Mouse (Mus musculus) heart, embryonic 14.5 days (tissue): ENCODE data around the gene Pcnx. TPM values are rescaled to one million over a fixed set of nuclear protein-coding genes. Genes with fewer than 3 reads are reported as not detected.
"Not testable (repeated sequence)": the region's sequence is repeated elsewhere in the genome, so short reads cannot be mapped to it uniquely, and the experiment has no call there.

ENCODE experiments used
- ATAC-seq: fragments of 200-750 bp; cut with Nextera tagmentation; 2 replicates; pipeline ENCODE4 v1.8.0; 2017; ENCODE audit warnings: low read depth, moderate TSS enrichment; ENCODE audit not compliant: insufficient number of reproducible peaks, insufficient read depth, low FRiP score
- H3K27ac ChIP-seq, 2 experiments: fragments of 200-500 bp in 1 of 2; fragments of 300-500 bp in 1 of 2; sonication (generic) in 1 of 2; replicated peaks in 1 of 2; 2 replicates each; pipeline ENCODE4 v1.5.1; 2012 to 2014; ENCODE audit warnings: low read depth in 2 of 2, low read length in 2 of 2, control low read depth in 1 of 2, mild to moderate bottlenecking in 1 of 2, mixed read lengths in 1 of 2; ENCODE audit not compliant: control insufficient read depth in 1 of 2, insufficient read depth in 1 of 2
- H3K27me3 ChIP-seq: fragments of 300-500 bp; sonication (generic); 2 replicates; pipeline ENCODE4 v1.6.1; 2014; ENCODE audit warnings: mild to moderate bottlenecking, low read length, control low read depth; ENCODE audit not compliant: control insufficient read depth, insufficient read depth
- H3K36me3 ChIP-seq: fragments of 300-500 bp; sonication (generic); 2 replicates; pipeline ENCODE4 v1.6.1; 2014; ENCODE audit warnings: mild to moderate bottlenecking, control low read depth, low read length, mixed read lengths; ENCODE audit not compliant: control insufficient read depth, insufficient read depth
- H3K4me1 ChIP-seq, 2 experiments: fragments of 200-500 bp in 1 of 2; fragments of 300-500 bp in 1 of 2; sonication (generic) in 1 of 2; 2 replicates each; pipeline ENCODE4 v1.6.1; 2012 to 2014; ENCODE audit warnings: low read length in 2 of 2, control low read depth in 1 of 2, mixed read lengths in 1 of 2; ENCODE audit not compliant: control insufficient read depth in 2 of 2, insufficient read depth in 2 of 2
- H3K4me2 ChIP-seq: fragments of 300-500 bp; sonication (generic); 2 replicates; pipeline ENCODE4 v1.6.1; 2014; ENCODE audit warnings: mild to moderate bottlenecking, low read length
- H3K4me3 ChIP-seq, 2 experiments: fragments of 200-500 bp in 1 of 2; fragments of 300-500 bp in 1 of 2; sonication (generic) in 1 of 2; 2 replicates each; pipeline ENCODE4 v1.5.1; 2012 to 2014; ENCODE audit warnings: low read length in 2 of 2, mild to moderate bottlenecking in 2 of 2, control low read depth in 1 of 2, low read depth in 1 of 2, moderate library complexity in 1 of 2; ENCODE audit not compliant: control insufficient read depth in 1 of 2, insufficient read depth in 1 of 2
- H3K9ac ChIP-seq: fragments of 300-500 bp; sonication (generic); 2 replicates; pipeline ENCODE4 v1.6.1; 2014; ENCODE audit warnings: mild to moderate bottlenecking, low read length
- H3K9me3 ChIP-seq: fragments of 300-500 bp; sonication (generic); 2 replicates; pipeline ENCODE4 v1.6.1; 2016; ENCODE audit warnings: low read length, control low read depth; ENCODE audit not compliant: control insufficient read depth
- WGBS: fragments of 180-500 bp; shearing (Covaris S2); extraction: QIAGEN DNeasy Blood & Tissue Kit; methylation state at CpG from one replicate; pipeline ENCODE4 v1.1.7; 2014; 5-methylcytosine and 5-hydroxymethylcytosine counted together
- polyA plus RNA-seq: library from polyadenylated mRNA; unstranded; fragments of >200 nt; fragmentation: Nextera tagmentation; extraction: Ambion mirVana; gene quantifications from 2 replicates; pipeline ENCODE4 v1.2.1, GENCODE M21; 2014

The Pcnx gene
- polyA plus RNA-seq, 1 experiment from 2014 or later, result 15.4 TPM

DNA sequence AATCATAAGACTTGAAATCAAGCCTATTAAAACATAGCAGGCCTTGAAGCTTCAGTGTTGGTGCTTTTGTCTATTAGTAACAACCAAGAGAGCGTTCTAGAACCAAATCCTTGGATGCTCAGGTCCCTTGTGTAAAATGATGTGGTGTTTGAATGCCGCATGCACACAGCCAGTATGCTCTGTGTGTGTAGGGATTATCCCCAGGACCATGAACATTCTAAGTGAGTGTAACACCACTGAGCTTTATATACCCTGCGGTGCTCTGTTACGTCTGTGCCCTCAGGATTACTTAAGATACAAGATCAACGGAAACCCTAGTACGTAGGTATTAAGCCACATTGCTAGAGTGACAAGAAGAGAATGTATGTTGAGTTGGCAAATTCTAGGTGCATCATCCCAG, 174.2 kb downstream of the Pcnx start:
- H3K4me3 ChIP-seq, H3K36me3 ChIP-seq, H3K9ac ChIP-seq, H3K27ac ChIP-seq, H3K9me3 ChIP-seq, H3K4me1 ChIP-seq, ATAC-seq, H3K4me2 ChIP-seq, H3K27me3 ChIP-seq: not testable (repeated sequence)
- WGBS, result no CpG with 5 or more reads among the region's 6 CpGs

DNA sequence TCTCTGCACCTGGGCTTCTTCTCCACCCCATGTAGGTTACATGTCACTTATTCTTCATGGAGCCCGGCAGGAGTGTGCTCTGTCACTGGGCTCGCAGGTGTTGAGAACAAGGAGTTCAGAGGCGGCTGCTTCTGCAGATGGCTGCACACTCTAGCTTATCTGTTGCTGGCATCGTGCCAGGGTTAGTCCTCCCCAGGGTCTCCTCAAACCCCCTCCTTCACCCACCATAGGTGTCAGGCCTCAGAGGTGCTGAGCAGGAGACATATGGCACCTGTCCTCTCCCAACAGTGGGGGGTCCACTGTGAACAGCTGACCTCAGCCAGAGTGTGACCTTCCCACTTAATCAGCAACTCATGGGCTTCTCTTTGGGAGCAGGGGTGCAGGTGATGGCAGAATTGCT, 184.3 kb downstream of the Pcnx start:
- not testable (repeated sequence) for H3K27ac ChIP-seq, H3K9me3 ChIP-seq, H3K36me3 ChIP-seq, H3K9ac ChIP-seq, H3K4me1 ChIP-seq, H3K27me3 ChIP-seq, H3K4me2 ChIP-seq, H3K4me3 ChIP-seq
- no CpG with 5 or more reads among the region's 4 CpGs for WGBS
- peak; percentile 65 for ATAC-seq

Other genes starting within 250 kb of the Pcnx start
- gene Ttc9, start 228.8 kb upstream of the Pcnx start, polyA plus RNA-seq, result 2.6 and 3.3 TPM in 2 replicates
- gene Map3k9, start 78.8 kb upstream of the Pcnx start, polyA plus RNA-seq, result 0.20 and 0.24 TPM in 2 replicates